Mouse (Mus musculus): ENCODE results near the gene Eef1a2. TPM values are rescaled to one million over a fixed set of nuclear protein-coding genes. Genes with fewer than 3 reads are reported as not detected.

The Eef1a2 gene
- total RNA-seq (2023) = not detected

DNA sequence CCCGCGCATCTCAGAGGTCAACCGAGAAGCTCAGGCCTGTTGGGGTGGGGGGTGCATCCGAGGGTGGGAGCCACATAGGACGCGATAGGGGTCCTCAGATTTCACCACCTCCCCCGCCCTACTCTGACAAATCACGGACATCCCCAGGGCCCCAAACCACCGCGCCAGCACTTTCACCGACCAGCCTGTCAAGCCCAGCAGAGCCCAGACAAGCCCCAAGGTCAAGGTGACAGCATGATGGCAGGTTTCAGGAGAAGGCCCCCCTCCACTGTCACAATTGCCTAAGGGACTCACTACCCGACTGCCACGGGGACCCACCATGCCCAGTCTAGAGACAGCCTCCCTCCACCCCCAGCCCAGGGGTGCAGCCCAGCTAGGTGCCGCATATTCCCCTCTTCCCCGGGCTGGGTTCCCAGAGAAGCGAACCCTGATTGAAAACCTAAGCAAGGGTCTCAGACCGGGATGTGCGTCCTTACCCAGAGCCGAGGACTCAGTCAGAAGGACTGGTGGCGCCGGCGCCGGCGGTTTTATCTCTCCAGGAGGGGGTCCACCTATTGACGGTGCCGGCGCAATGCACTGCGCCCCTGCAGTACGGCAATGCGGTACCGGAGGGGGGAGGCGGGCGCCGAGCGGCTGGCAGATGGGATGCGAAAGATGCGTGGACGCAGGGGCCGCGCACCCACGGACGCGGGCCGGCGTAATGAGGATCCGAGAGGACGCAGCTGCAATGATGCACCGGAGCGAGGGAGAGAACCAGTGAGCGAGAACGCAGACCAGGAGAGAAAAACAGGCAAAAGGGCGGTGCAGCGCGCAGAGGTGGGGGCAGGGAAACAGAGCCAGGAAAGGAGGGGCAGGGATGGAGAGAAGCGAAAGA is at the start of gene Eef1a2:
Eef1a2 (minus strand) TSS at position 767 of the 874 bp plus-strand sequence.

DNA sequence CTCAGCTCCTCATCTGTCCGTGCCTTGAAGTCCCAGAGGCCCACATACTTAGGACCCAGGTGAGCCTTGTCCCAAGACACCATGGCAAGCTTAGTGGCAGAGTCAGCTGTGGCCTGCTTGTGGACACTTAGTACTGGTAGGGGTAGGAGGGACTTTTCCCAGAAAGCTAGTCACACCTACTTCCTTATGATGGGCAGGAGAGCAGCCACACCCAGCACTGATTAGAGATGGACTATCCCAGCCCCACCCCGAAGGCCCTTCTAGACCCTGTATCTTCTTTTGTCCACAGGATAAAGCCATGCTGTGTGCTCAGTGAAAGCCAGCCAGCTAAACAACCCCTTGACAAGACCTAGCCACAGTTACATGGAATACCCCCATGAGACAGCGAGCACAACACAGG is 45.6 kb upstream of the Eef1a2 start, which contains the start of gene Ptk6:
Ptk6 (minus strand) TSS at position 368 of the 400 bp plus-strand sequence.

DNA sequence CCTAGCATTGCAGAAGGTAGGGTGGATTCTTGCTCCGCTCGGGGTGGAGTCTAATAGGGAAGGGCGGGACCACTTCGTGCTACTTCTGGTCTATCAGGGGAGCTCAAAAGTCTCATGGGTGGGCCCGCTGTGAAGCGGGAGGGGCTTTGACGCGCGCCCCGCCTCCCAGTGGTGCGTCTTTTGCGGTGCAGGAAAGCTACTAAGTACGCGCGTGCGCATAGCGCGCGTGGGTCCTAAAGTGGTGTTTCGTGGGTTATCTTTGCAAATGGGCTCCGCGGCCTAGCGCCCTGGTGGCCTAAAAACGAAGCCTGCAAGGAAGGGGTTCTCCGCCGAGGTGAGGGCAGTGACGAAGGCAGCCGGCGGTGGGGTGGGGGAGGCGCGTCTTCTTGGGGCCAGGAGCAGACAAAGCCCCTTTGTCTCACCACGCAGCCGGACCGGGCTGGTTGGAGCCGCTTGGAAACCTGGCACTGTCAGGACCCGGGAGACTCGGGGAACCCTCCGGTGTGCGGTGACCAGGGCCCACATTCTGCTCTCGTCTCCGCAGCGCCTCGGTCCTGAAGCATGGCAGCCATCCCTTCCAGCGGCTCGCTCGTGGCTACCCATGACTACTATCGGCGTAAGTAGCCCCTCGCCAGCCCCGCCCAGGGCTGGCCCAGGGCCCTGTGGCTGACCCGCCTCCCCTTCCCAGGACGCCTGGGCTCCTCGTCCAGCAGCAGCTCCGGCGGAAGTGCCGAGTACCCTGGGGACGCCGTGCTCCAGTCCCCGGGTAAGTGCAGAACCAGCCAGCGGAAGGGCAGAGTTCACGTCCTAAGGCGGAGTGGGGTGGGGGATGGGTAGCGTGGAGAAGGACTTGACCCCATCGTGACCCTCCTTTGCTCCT is 30.5 kb upstream of the Eef1a2 start, which contains the start of gene Ppdpf:
Ppdpf (plus strand) TSS at position 127 of the 880 bp plus-strand sequence.

DNA sequence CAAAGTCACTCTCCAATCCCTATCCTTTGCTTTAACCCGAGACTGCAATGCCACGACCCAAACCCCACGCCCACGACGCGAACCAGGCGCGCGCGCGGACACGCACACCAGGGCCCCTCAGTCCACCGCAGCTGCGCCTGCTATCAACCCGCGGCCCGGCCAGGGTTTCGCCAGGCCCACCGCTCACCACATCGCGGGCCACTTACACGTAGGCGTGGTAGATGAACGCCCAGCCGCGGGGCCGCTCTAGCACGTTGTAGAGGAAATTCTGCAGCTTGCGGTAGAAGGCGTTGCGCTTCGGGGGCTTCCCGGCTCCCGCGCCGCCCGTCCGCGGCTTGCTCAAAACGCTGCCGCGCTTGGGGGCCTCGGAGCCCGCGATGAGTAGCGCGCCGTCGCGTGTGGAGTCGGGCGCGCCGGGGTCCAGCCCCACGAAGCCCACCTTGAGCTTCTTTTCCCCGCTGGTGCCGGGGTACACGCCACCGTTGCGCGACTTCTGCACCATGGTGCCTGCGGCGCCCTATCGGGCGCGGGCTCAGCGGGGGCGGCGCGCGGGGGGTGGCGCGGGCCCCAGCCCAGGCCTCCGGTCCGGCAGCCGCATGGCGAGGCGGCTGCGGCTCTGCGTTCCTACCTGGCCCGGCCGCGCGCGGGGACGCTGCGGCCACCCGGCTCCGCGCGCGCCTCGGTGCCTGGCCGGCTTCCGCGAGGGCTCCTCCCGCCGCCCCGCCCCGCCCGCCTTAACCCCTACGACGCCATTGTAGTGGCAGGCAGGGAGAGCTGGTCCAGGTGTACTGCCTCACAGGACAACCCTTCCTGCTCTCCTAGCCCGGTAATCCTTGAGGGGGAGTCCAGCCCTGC is 22.0 kb downstream of the Eef1a2 start, which contains the start of gene Kcnq2:
Kcnq2 (minus strand) TSS at position 710 of the 855 bp plus-strand sequence.

Other genes starting within 250 kb of the Eef1a2 start
- gene Ythdf1, start 236.1 kb downstream of the Eef1a2 start, total RNA-seq (2023) = 10 to 100 TPM; 79.9 to 95.6 TPM
- not detected for gene Birc7, start 228.0 kb downstream of the Eef1a2 start, total RNA-seq (2023)
- gene Nkain4, start 202.3 kb downstream of the Eef1a2 start, total RNA-seq (2023) = not detected
- gene Arfgap1, start 189.8 kb downstream of the Eef1a2 start, total RNA-seq (2023) = 10 to 100 TPM; 75.3 to 81.5 TPM
- 1 to 10 TPM; 1.0 to 1.4 TPM for gene Col20a1, start 170.5 kb downstream of the Eef1a2 start, total RNA-seq (2023)
- not detected for gene Chrna4, start 113.5 kb downstream of the Eef1a2 start, total RNA-seq (2023)
- not detected for gene Kcnq2, start 21.7 kb downstream of the Eef1a2 start, total RNA-seq (2023)
- 100 to 1,000 TPM; 177 to 221 TPM for gene Ppdpf, start 30.2 kb upstream of the Eef1a2 start, total RNA-seq (2023)
- gene Ptk6, start 45.8 kb upstream of the Eef1a2 start, total RNA-seq (2023) = under 1 TPM; 0.44 to 0.52 TPM
- 1 to 10 TPM; 3.5 to 5.3 TPM for gene Srms, start 56.2 kb upstream of the Eef1a2 start, total RNA-seq (2023)
- under 1 TPM; 0.65 to 0.78 TPM for gene Fndc11, start 63.0 kb upstream of the Eef1a2 start, total RNA-seq (2023)
- gene Helz2, start 85.0 kb upstream of the Eef1a2 start, total RNA-seq (2023) = 100 to 1,000 TPM; 341 to 430 TPM
- gene Gmeb2, start 131.0 kb upstream of the Eef1a2 start, total RNA-seq (2023) = 10 to 100 TPM; 52.0 to 60.7 TPM
- gene Stmn3, start 157.5 kb upstream of the Eef1a2 start, total RNA-seq (2023) = not detected
- 100 to 1,000 TPM; 109 to 136 TPM for gene Rtel1, start 162.7 kb upstream of the Eef1a2 start, total RNA-seq (2023)
- gene Zgpat, start 207.9 kb upstream of the Eef1a2 start, total RNA-seq (2023) = 10 to 100 TPM; 83.0 to 85.7 TPM
- gene Arfrp1, start 208.4 kb upstream of the Eef1a2 start, total RNA-seq (2023) = 100 to 1,000 TPM in 1 of 2 experiments, 10 to 100 TPM in 1; 92.9 to 100 TPM
- 10 to 100 TPM; 62.3 to 74.9 TPM for gene Lime1, start 223.1 kb upstream of the Eef1a2 start, total RNA-seq (2023)